Mouse (Mus musculus) heart, adult 2 months (tissue): Measurements from ENCODE around the gene Zdhhc14.

Experiments
- CTCF ChIP-seq: fragments of 200-600 bp; IDR thresholded peaks from 2 replicates; pipeline ENCODE4 v1.8.1; 2022; ENCODE audit warnings: antibody characterized with exemption, mild to moderate bottlenecking, moderate library complexity
- EP300 ChIP-seq: fragments of 200-500 bp; IDR thresholded peaks from 2 replicates; pipeline ENCODE4 v1.6.1; 2011; ENCODE audit warnings: low read depth, low read length, control low read depth; ENCODE audit not compliant: insufficient read depth
- POLR2A ChIP-seq: fragments of 200-500 bp; IDR thresholded peaks from 2 replicates; pipeline ENCODE4 v1.6.1; 2011; ENCODE audit warnings: mild to moderate bottlenecking, low read depth, low read length, control low read depth; ENCODE audit not compliant: insufficient read depth

DNA sequence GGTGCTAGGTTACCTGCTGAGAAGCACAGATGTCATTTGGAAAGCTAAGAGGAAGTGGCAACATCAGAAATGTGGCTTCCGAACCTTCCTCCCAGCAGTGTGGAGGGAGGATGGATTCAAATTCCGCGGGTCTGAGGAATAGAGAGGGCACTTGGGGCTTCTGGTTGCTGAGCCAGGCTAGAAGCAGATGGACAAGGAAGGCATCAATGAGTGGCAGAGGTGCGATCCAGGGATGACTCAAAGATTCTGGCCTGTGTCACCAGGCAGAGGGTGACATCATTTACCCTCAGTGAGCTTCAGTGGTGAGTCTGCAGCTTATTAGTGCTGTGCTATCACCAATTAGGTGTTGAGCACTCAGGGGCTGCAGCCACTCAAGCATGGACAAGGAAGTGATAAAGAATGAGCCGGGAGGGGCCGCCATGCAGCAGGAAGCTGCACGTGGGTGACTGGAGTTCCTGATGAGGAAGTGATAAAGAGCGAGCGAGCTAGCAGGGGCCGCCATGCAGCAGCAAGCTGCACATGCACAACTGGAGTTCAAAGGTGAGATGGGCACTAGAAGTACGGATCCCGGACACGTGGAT, 306.0 kb downstream of the Zdhhc14 start:
- TF ChIP-seq CTCF (no peak), POLR2A (no peak), EP300 (no peak)
